Mouse (Mus musculus) spleen, adult 12 weeks (tissue): ENCODE data around the gene Prkab2.

Source experiments
- DNase-seq: peaks from one replicate; pipeline ENCODE4 v3.0.0; 2022; ENCODE audit warnings: low spot score

The Prkab2 gene

GRCm38 (mm10) chr3:97657655-97658411 lies at the start of gene Prkab2:
Gene Prkab2, plus strand, starts transcription at chr3:97658193.
- DNase-seq, result peak; percentile 96

- DNase-seq, result peak; percentile 61
Observed at GRCm38 (mm10) chr3:97609201-97609844, 48.7 kb upstream of the Prkab2 start.

- DNase-seq, result peak; percentile 96
Observed at GRCm38 (mm10) chr3:97609845-97610410, 48.1 kb upstream of the Prkab2 start, which contains the start of gene Chd1l. Gene Chd1l, minus strand, starts transcription at chr3:97610203.

- no peak for DNase-seq
Observed at GRCm38 (mm10) chr3:97611021-97611420, 47.0 kb upstream of the Prkab2 start.

GRCm38 (mm10) chr3:97615154-97615553 lies 42.8 kb upstream of the Prkab2 start:
- no peak for DNase-seq

- no peak for DNase-seq
Observed at GRCm38 (mm10) chr3:97615933-97616332, 42.1 kb upstream of the Prkab2 start.

GRCm38 (mm10) chr3:97617091-97617825 lies 40.7 kb upstream of the Prkab2 start:
- DNase-seq, result no peak

- DNase-seq, result no peak
Observed at GRCm38 (mm10) chr3:97617899-97618298, 40.1 kb upstream of the Prkab2 start.

- DNase-seq, result no peak
Observed at GRCm38 (mm10) chr3:97620657-97621056, 37.3 kb upstream of the Prkab2 start.

GRCm38 (mm10) chr3:97624611-97625010 lies 33.4 kb upstream of the Prkab2 start:
- DNase-seq, result no peak

- DNase-seq, result no peak
Observed at GRCm38 (mm10) chr3:97627893-97628292, 30.1 kb upstream of the Prkab2 start.

GRCm38 (mm10) chr3:97628391-97629001 lies 29.5 kb upstream of the Prkab2 start, which contains the start of gene Fmo5:
Gene Fmo5, plus strand, starts transcription at chr3:97628804.
- DNase-seq, result peak; percentile 55

GRCm38 (mm10) chr3:97629941-97630340 lies 28.1 kb upstream of the Prkab2 start:
- DNase-seq, result no peak

GRCm38 (mm10) chr3:97630746-97631145 lies 27.2 kb upstream of the Prkab2 start:
- no peak for DNase-seq

- no peak for DNase-seq
Observed at GRCm38 (mm10) chr3:97631258-97631860, 26.6 kb upstream of the Prkab2 start.

- DNase-seq, result no peak
Observed at GRCm38 (mm10) chr3:97633456-97633855, 24.5 kb upstream of the Prkab2 start.

- no peak for DNase-seq
Observed at GRCm38 (mm10) chr3:97634288-97634761, 23.7 kb upstream of the Prkab2 start.

GRCm38 (mm10) chr3:97641396-97641795 lies 16.6 kb upstream of the Prkab2 start:
- no peak for DNase-seq

GRCm38 (mm10) chr3:97642001-97642400 lies 16.0 kb upstream of the Prkab2 start:
- DNase-seq, result no peak

GRCm38 (mm10) chr3:97648518-97648917 lies 9.5 kb upstream of the Prkab2 start:
- DNase-seq, result no peak

GRCm38 (mm10) chr3:97649022-97649421 lies 9.0 kb upstream of the Prkab2 start:
- no peak for DNase-seq
